Mouse (Mus musculus) thymus, postnatal 14 days (tissue): Measurements from ENCODE around the gene Clca1.
A peak's percentile ranks its signal among the peaks of the same experiment; 100 is the strongest.
"Not testable (repeated sequence)": the region's sequence is repeated elsewhere in the genome, so short reads cannot be mapped to it uniquely, and the experiment has no call there.

Experiments
- DNase-seq: peaks from one replicate; pipeline ENCODE4 v3.0.0; 2021

Gene Clca1

DNA sequence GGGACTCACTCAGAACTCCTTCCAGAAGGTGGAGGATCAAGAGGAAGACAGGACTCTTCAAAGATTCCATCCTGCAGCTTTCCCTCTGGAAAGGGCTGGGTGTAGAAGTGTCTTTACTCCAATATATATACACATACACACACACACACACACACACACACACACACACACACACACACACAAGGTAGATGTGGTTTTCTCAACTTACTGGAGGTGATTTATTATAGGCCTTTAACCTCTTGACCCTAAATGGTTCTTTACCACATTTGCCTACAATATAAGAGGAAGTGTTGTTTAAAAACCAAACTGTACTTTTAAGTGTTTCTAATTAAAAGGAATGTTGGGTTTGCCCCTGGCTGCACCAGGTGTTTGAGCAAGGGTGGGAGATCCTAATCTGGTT lies at the start of gene Clca1:
Gene Clca1, minus strand, starts transcription at position 101 of the 400 bp plus-strand sequence.
- no peak for DNase-seq

- DNase-seq = no peak
These were observed 48.3 kb upstream of the Clca1 start for GRCm38 (mm10) chr3:145080904-145081303.

DNA sequence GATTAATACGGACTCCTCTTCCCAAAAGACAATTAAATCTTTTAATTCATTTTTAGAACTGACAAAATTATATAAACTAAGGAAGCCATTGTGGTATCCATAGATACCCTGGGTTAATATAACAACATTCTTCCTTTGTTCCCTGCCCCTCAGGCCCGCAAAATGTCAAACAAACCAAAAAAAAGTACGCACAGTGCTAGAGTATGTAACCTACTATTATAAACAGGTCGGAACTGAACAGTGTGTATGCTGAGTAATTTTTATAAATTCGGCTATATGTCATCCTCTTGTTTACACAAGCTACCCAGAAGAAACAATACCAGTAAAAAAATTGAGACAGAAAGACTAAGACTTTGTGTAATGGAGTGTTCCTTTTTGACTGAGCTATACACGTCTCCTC lies 45.8 kb upstream of the Clca1 start:
- no peak for DNase-seq

- DNase-seq = no peak
These were observed 39.8 kb upstream of the Clca1 start for GRCm38 (mm10) chr3:145072339-145072738.

GRCm38 (mm10) chr3:145068964-145069363 lies 36.4 kb upstream of the Clca1 start:
- no peak for DNase-seq

- not testable (repeated sequence) for DNase-seq
These were observed 22.6 kb upstream of the Clca1 start for GRCm38 (mm10) chr3:145055138-145055537.

GRCm38 (mm10) chr3:145049820-145050219 lies 17.2 kb upstream of the Clca1 start:
- no peak for DNase-seq

GRCm38 (mm10) chr3:145038813-145039212 lies 6.2 kb upstream of the Clca1 start:
- no peak for DNase-seq

DNA sequence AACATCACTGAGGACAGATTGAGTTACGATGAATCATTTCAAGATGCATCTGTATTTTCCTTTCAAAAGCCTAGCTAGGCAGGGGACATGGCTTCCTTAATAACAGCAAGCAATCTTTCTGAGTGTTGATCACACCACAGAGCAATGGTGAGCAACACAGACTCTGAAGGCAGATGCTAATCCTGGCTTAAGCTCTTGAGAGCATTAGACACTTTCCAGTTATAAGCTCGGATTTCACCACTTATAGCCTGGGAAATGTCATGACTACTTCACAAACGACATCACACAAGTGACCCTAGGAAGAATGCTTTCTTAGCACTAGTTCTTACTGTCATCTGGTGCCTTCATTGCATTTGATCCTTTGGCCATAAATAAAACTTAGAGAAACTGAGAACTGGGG lies 4.5 kb downstream of the Clca1 start:
- DNase-seq = no peak

GRCm38 (mm10) chr3:145026750-145027149 lies 5.8 kb downstream of the Clca1 start:
- peak; percentile 27 for DNase-seq

GRCm38 (mm10) chr3:145017807-145018206 lies 14.8 kb downstream of the Clca1 start:
- no peak for DNase-seq

DNA sequence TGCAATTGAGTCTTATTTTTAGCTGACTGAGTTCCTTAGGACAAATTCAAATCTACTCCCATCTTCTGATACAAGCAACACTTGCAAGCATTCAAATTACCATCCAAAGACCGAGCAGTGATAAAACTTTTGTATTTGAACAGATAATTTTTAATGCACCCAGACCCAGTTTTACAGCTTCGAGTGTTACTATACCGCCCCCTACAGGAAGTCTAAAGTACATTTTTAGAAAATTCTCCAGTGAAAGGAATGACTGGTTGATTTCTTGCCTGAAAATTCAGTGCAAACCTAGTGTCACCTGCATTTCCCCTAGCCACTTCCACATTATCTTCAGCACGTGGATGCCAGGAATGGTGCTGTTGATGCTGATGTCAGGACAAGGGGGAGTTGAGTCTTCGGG lies 28.2 kb downstream of the Clca1 start:
- DNase-seq = no peak

DNA sequence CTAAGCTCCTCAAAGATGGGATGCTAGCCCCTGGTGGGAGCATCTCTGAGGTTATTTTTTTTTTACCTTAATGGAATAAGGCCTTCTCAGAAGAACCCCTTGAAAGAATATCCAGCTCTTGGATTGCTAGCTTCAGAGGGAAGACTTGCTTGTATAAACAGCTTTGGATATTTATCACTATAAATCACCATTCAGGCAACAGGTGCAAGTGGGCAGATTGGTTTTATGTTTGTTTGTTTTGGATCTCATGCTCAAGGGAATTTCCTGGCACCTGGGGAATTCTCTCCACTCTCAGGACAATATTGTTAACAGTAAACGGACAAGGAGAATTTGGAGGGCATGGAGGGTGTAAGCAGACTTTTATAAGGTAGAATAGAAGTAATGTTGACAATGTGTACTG lies 31.7 kb downstream of the Clca1 start:
- DNase-seq = no peak

DNA sequence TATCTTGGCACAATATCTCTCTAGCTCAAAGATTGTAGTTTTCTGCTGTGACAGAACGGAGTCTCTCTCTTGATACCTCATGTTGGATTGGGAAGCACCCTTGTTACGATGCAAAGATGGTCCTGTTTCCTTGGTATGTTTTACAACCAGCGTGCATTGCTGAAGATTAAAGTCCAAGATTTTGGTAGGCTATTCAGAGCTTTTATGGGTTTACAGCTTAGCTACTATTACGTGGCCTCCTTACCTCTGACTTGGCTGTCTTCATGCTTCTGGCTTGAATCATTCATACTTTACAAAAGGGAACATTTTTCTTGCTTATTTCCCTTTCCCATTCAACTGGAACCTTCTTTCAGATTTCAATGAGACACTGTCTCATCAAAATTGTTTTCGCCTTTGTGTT lies 39.5 kb downstream of the Clca1 start:
- DNase-seq = no peak

DNA sequence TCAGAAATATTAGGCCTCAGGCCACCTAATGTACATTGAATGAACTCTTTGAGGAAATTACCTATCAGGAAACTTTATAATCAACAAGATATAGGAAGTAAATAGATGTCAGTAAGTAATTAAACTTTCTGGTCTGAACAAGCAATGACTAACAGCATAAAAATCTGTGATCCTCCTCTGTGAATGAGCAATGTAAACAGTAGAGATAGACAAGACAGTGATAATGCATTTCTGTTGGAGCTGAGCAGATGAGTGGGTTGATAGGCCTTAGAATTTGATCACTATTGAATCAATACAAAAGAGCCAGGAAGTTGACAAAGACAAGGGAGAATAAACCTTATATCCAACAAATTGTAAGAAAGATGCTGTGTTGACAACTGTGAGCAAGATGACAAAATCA lies 40.0 kb downstream of the Clca1 start:
- DNase-seq = no peak

- no peak for DNase-seq
These were observed 46.7 kb downstream of the Clca1 start for GRCm38 (mm10) chr3:144985890-144986289.

GRCm38 (mm10) chr3:144980551-144980950 lies 52.0 kb downstream of the Clca1 start:
- no peak for DNase-seq

DNA sequence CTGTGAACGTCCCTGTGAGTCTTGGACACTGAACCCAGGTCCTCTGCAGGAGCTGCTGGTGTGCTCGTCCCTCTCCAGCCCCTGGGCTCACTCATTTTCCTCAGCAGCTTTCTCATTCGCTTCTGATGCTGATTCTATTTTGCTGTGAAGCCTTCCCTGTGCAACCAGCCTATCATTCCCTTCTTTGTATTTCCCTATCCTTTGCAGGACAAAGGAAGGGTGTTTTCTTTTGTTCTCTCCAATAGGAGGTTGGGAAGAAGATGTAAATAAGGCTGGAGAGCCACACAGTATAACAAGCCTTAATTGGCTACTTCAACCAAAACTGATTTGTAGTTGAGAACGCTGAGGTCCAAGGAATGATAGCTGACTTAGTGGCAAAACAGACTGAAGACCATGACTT lies 54.9 kb downstream of the Clca1 start:
- no peak for DNase-seq

DNA sequence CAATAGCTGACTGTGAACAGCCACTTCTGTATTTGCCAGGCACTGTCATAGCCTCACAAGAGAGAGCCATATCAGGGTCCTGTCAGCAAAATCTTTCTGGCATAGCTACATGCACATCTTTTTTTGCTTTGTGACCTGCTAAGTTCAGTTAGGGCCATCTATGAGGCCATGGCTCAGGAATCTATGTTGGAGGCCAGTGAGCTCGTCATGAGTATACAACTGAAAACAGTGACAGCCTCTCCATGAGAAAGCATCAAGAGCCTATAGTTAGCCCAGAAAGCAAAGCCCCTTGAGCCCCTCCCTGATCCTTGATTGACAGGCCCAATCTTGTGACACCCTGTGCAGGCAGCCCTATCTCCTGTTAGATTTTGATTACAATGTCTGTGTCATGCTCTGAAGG lies 56.5 kb downstream of the Clca1 start:
- DNase-seq = no peak

DNA sequence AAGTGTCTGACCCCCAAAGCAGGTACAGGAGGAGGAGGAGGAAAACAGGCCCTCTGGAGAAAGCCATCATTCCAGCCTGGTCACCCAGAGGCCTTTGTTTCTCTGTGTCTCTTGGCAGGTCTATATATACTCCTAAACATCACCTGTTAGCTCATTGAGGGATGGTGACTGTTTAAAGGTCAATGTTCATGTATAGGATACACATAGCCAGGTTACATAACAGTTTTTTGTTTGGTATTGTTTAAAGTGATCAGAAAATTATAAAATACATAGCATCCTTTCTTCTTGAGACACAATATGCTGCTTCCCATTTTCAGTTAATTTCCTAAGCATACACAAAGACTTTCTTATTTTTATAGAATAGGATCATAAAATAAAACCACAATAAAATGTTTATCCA lies 57.6 kb downstream of the Clca1 start, which contains the start of gene Clca4a:
Gene Clca4a, minus strand, starts transcription at position 101 of the 400 bp plus-strand sequence.
- DNase-seq = no peak

GRCm38 (mm10) chr3:144971553-144972270 lies 60.9 kb downstream of the Clca1 start:
- no peak for DNase-seq

- no peak for DNase-seq
These were observed 62.8 kb downstream of the Clca1 start for GRCm38 (mm10) chr3:144969755-144970154.

- no peak for DNase-seq
These were observed 66.5 kb downstream of the Clca1 start for GRCm38 (mm10) chr3:144966074-144966473.
